Mouse (Mus musculus) heart, postnatal 0 days (tissue): ENCODE measurements around the gene Tpst1.

ENCODE experiments used
- CTCF ChIP-seq: IDR thresholded peaks from 2 replicates; pipeline ENCODE4 v1.5.1; 2016; ENCODE audit warnings: antibody characterized with exemption, control low read depth, low read depth
- EP300 ChIP-seq: IDR thresholded peaks from 2 replicates; pipeline ENCODE4 v1.6.1; 2016; ENCODE audit warnings: antibody characterized with exemption, low read depth

DNA sequence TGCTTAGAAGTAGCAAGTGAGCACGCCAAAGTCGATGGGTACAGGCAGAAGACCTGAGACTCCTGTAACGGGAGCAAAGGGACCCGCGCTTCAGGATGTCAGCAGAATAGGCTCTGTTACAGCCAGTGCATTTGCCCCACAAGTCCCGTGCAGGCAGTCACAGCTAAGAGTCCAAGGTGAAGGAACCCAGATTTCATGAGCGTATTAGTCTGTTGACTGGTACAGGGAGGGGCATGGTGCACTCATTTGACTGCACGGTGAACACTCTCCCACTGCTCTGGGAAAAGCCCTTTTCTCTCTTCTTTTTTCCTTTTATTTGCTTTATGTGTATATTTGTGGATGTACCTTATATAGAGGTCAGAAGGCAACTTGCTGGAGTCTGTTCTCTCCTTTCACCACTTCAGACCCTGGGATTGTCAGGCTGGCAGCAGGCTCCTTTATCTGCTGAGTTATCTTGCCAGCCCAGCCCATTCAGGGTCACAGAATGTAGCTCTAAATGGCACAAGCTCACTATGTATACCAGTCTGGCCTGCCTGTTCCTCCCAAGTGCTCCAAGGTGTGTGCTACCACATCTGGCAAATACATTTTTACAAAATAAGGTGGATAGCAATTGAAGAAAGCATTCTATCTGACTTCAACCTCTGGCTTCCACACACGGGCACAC lies 111.2 kb downstream of the Tpst1 start:
- TF ChIP-seq EP300: no peak
- no peak for TF ChIP-seq CTCF
